Comparison of ENCODE assay signal across 8 mouse cellular contexts in genomic region chr6:127266813-127267165, GRCm38 (mm10).
DNase-seq lines count a peak whose midpoint lies in the region; ATAC-seq and TF ChIP-seq lines count a peak whose summit lies in the region.

No protein-coding gene starts in this region.

- H3K36me3 ChIP-seq in heart, adult 2 months (ENCODE audit: control insufficient read depth, insufficient read depth, low read length), result no peaks in the 10 kb centered on the region
- no peaks in the 10 kb centered on the region for H3K36me3 ChIP-seq in intestine, embryonic 14.5 days (ENCODE audit: control insufficient read depth, insufficient read depth, low read length)
- H3K36me3 ChIP-seq in liver, embryonic 13.5 days, result no peaks in the 10 kb centered on the region
- no peaks in the 10 kb centered on the region for H3K36me3 ChIP-seq in neural tube, embryonic 12.5 days

- no peaks in the 10 kb centered on the region; the same call in 1 of the 2 replicates for H3K4me1 ChIP-seq in heart, adult 2 months (ENCODE audit: control insufficient read depth, insufficient read depth, low read length)
- H3K4me1 ChIP-seq in intestine, embryonic 14.5 days (replicated peaks; ENCODE audit: control insufficient read depth, insufficient read depth, low read length), result peaks cover 7% of the 10 kb centered on the region
- H3K4me1 ChIP-seq in liver, embryonic 13.5 days (replicated peaks), result peaks cover 11% of the 10 kb centered on the region
- peaks cover 12% of the 10 kb centered on the region; the same call in 1 of the 2 replicates for H3K4me1 ChIP-seq in neural tube, embryonic 12.5 days

- no peaks in the 10 kb centered on the region for H3K27me3 ChIP-seq in heart, adult 2 months (ENCODE audit: control insufficient read depth, insufficient read depth, low read length)
- H3K27me3 ChIP-seq in Patski, result no peaks in the 10 kb centered on the region
- H3K27me3 ChIP-seq in intestine, embryonic 14.5 days (replicated peaks; ENCODE audit: control insufficient read depth, insufficient read depth, low read length), result no peaks in the 10 kb centered on the region
- peaks cover 40% of the 10 kb centered on the region for H3K27me3 ChIP-seq in liver, embryonic 13.5 days
- H3K27me3 ChIP-seq in neural tube, embryonic 12.5 days (replicated peaks), result no peaks in the 10 kb centered on the region

- POLR2A ChIA-PET in Patski (lab: Charles Lee), result no interaction called here

- no peak for TF ChIP-seq EP300 in heart, adult 2 months (IDR thresholded peaks at IDR 0.05; ENCODE audit: insufficient read depth, low read depth, low read length)

- ATAC-seq in Patski, result no peak
- peak; percentile 63 for ATAC-seq in erythroid progenitor cell, adult 5-6 weeks (replicated peaks; ENCODE audit: low FRiP score, poor library complexity, severe bottlenecking)
- no peak for ATAC-seq in intestine, embryonic 14.5 days (replicated peaks; ENCODE audit: low FRiP score, low TSS enrichment, low read depth)
- no peak for ATAC-seq in liver, embryonic 13.5 days (ENCODE audit: low read depth)
- ATAC-seq in neural tube, embryonic 12.5 days (ENCODE audit: low FRiP score, low read depth), result 0 out of 2 replicates have a peak, but pooled peaks have one; percentile 44

- intact Hi-C loops in heart, adult 2 months (cut with DNase I), result no loop called here

- in situ Hi-C loops in Patski (cut with MboI; ENCODE audit: low pct_unique_long_range_greater_than_20kb), result no loop called here

- CTCF ChIA-PET in Patski (lab: Charles Lee), result no interaction called here

- no peak for DNase-seq in heart, adult 2 months
- DNase-seq in heart, adult 11 months, result no peak
- no peak for DNase-seq in Patski (ENCODE audit: low read depth, low spot score)
- no peak for DNase-seq in intestine, embryonic 14.5 days (ENCODE audit: low spot score)
- peak; percentile 18 for DNase-seq in liver, embryonic 13.5 days
- DNase-seq in urinary bladder, postnatal 4 days (ENCODE audit: low spot score in 2 of 2), result no peak

- no peak overlapping the region for H3K27ac ChIP-seq in heart, adult 2 months
- peak overlapping the region; percentile 86 for H3K27ac ChIP-seq in intestine, embryonic 14.5 days (ENCODE audit: low read depth)
- peak overlapping the region; percentile 43; the same call in 1 of the 2 replicates for H3K27ac ChIP-seq in liver, embryonic 13.5 days
- H3K27ac ChIP-seq in neural tube, embryonic 12.5 days, result no peak overlapping the region

- peak; percentile 61 for TF ChIP-seq CTCF in heart, adult 2 months (IDR thresholded peaks at IDR 0.05)
- peak; percentile 48 for TF ChIP-seq CTCF in Patski (IDR thresholded peaks at IDR 0.05)

- no peaks in the 10 kb centered on the region for H3K79me2 ChIP-seq in heart, adult 2 months (replicated peaks; ENCODE audit: control insufficient read depth, insufficient read depth, low read length)

- H3K4me2 ChIP-seq in intestine, embryonic 14.5 days (ENCODE audit: low read length), result peak overlapping the region; percentile 59
- H3K4me2 ChIP-seq in liver, embryonic 13.5 days, result peak overlapping the region; percentile 61
- peak overlapping the region; percentile 65 for H3K4me2 ChIP-seq in neural tube, embryonic 12.5 days (replicated peaks)

- H3K9ac ChIP-seq in heart, adult 2 months (ENCODE audit: low read depth, low read length), result no peak overlapping the region
- 0 out of 2 replicates have a peak overlapping the region, but pooled peaks have one; percentile 35 for H3K9ac ChIP-seq in intestine, embryonic 14.5 days (ENCODE audit: low read length)
- 0 out of 2 replicates have a peak overlapping the region, but pooled peaks have one; percentile 9 for H3K9ac ChIP-seq in liver, embryonic 13.5 days
- H3K9ac ChIP-seq in neural tube, embryonic 12.5 days, result no peak overlapping the region

- no peak overlapping the region; the same call in 1 of the 2 replicates for H3K4me3 ChIP-seq in heart, adult 2 months
- H3K4me3 ChIP-seq in intestine, embryonic 14.5 days (ENCODE audit: low read depth, low read length), result no peak overlapping the region
- H3K4me3 ChIP-seq in liver, embryonic 13.5 days (replicated peaks), result peak overlapping the region; percentile 32; the same call in 1 of the 2 replicates
- H3K4me3 ChIP-seq in neural tube, embryonic 12.5 days, result no peak overlapping the region

- H3K9me3 ChIP-seq in intestine, embryonic 14.5 days (ENCODE audit: control insufficient read depth, low read length), result no peaks in the 10 kb centered on the region
- H3K9me3 ChIP-seq in liver, embryonic 13.5 days (replicated peaks), result no peaks in the 10 kb centered on the region; the same call in 1 of the 2 replicates
- no peaks in the 10 kb centered on the region for H3K9me3 ChIP-seq in neural tube, embryonic 12.5 days

- TF ChIP-seq POLR2A in heart, adult 2 months (IDR thresholded peaks at IDR 0.05; ENCODE audit: insufficient read depth, low read depth, low read length), result no peak

- WGBS in heart, adult 2 months, result 37% methylated on average over 10 of the region's 10 CpGs
- WGBS in intestine, embryonic 14.5 days, result 37% methylated on average over 10 of the region's 10 CpGs
- WGBS in liver, embryonic 13.5 days (ENCODE audit: insufficient replicate concordance), result 20% methylated on average over 10 of the region's 10 CpGs
- WGBS in neural tube, embryonic 12.5 days, result 31% methylated on average over 10 of the region's 10 CpGs

Comparison
In these comparisons a context has a peak if more than half of its experiments do, and no peak if none do; other contexts are left out.
1. H3K27ac ChIP-seq: peak in intestine, embryonic 14.5 days (single experiment) and liver, embryonic 13.5 days (single experiment); none in heart, adult 2 months (single experiment) and neural tube, embryonic 12.5 days (single experiment).
2. H3K9ac ChIP-seq: peak in intestine, embryonic 14.5 days (single experiment) and liver, embryonic 13.5 days (single experiment); none in heart, adult 2 months (single experiment) and neural tube, embryonic 12.5 days (single experiment).
3. ATAC-seq: peak in erythroid progenitor cell, adult 5-6 weeks (single experiment) and neural tube, embryonic 12.5 days (single experiment); none in Patski (single experiment), intestine, embryonic 14.5 days (single experiment) and liver, embryonic 13.5 days (single experiment).
4. Peak in every context shown above with its lines, with median percentiles within 50 percentile points of each other: H3K4me2 ChIP-seq.